Mouse (Mus musculus) CD4-positive helper T cell, adult 2 months (primary cell): ENCODE results near the gene Dnlz.
"Not testable (repeated sequence)": the region's sequence is repeated elsewhere in the genome, so short reads cannot be mapped to it uniquely, and the experiment has no call there.

Experiments used
- DNase-seq: peaks from one replicate; pipeline ENCODE4 v3.0.0-alpha.2; 2012; ENCODE audit warnings: low read depth, missing footprints, low spot score

Dnlz gene

DNA sequence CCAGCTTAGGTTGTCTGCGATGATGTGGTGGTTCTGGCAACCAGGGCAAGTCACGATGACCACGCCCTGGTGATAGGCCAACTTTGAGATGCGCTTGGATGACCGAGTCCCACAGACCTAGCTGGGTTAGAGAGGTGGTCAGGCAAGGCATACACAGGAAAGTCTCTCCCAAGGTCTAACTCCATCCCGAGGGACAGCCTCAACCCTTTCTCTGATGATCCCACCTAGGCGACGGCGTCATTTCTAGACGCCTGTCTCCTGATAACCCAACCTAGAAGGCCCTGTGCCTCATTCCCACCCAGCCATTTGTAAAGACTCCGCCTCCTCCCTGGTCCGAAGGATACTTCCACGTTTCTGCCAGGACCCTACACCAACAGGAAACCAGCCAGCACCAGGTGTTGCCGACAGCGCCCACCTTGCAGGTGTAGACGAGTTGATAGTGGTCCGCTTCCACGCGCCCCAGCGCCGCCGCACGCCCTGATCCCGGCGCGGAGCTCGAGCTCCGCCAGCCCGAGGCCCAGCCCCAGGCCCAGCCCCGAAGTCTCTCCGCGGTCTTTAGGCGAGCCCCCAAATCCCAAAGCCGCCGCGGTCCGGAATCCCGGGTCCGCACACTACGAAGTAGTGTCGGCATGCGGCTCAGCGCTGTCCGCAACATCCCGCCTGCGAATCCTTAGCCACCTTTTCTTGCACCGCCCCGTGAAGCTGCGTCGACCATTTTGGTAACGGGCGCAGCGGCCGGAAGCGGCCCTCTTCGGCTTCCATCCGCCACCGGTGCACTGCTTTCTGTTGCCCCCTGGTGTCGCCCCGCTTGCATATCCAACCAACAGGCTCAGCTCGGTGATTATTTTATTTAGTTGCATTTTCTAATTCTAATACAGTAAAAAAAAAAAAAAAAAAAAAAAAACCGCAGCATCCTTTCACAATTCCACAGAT, at the start of gene Dnlz:
Dnlz (minus strand) TSS at position 753 of the 933 bp plus-strand sequence.
- DNase-seq = peak; percentile 95

DNA sequence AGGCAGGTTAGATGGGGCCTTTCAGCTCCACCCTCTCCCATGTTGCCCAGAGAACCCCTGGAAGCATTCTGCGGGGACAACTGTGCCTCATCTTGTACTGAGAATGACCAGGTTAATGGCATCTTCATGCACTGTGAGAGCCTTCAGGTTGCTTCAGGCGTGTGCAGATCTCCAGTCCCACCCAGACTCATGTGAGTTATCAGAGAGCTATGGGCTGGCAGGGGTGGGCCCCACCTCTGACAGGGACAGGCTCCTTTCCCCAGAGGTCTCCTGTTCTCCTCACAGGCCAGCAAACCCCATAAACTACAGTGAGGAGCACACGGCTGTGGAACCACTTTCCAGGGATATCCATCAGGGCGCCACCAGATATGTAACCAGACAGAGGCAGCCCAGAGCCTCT, 49.1 kb upstream of the Dnlz start:
- no peak for DNase-seq

DNA sequence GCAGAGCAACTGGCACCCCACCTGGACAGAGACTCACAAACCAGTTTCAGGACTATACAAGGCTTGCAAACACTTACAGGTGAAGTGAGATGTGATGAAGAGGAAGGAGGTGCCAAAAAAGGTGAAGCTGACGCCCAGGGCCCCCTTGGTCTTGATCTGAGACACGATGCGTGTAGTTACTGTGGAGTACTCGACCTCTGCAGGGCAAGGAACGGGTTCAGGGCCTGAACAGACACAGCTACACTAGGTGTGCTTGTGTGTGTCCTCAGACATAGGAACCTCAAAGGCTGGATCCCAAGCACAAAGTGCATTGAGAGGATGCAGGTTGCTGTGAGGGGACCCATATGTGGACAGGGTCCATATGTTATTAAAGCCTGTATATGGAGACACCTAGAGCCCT, 48.4 kb upstream of the Dnlz start:
- no peak for DNase-seq

DNA sequence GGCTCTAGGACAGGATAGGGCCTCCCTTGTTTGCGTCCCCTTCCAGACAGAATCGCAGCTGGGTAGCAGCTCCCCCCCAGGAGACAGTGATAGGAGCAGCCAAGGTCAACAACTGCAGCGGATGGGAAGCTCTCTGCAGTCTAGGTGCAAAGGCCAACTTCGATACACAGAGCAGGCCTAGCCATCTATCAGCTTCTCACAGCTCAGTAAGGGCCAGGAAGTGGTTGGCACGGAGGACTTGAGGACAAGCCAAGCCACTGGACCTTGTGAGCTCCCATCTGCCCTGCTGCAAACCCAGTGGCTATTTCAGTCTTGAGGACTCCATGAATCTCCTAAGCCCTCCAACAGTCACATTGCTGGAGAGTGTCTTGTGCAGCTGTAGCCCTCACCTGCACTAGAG, 47.7 kb upstream of the Dnlz start:
- DNase-seq = no peak

DNA sequence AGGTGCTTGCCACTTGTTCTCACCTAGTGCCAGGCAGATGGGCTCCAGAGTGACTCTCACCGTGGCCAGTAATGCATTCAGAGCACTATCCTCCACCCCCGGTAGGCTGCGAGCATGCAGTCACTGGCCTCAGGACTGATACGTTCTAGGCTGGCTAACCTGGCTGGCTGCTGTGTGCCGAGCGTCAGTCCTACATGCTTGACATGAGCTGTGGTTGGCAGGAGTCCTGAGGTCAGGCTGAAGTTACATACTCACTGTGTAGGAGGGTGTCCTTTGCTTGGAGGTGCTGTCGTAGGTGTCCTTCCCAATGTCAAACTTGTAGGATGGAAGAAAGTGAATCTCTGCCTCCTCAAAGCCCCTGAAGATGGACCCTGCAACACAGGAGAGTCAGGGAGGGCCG, 47.1 kb upstream of the Dnlz start:
- DNase-seq = no peak

DNA sequence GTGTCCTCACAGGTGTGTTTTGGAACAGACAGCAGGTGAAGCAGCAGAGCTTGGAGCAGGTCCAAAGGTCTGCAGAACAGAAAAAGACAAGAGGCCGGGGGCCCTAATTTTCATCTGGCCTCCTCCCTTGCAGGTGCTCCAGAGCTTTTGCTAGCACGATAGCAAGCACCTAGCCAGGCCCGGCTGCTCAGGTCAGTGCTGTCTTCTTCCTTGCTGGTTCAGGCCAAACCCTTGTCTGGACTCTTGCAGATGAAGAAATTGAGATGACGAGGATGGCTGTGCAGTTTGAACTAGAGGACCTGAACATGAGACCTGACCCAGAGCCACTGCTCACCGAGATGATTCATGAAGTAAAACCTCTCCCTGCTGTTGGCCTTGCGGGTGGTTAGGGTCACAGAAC, 39.7 kb upstream of the Dnlz start:
- DNase-seq = no peak

DNA sequence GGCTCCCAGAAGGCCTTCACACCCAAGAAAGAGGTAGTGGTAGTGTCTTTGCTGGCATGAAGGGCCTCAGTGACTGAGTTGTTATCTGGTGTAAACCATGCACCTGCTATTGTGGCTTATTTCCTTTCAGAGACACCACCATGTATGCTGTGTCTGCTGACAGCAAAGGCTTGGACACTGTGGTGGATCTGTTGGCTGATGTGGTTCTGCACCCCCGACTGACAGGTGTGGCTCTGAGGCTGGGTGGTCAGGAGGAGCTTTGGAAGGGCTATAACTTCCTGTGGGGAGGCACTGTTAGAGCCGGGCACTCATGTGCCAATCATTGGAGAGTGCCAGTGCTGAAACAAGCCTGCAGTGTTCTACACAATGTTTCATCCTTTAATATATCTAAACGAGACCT, 39.0 kb upstream of the Dnlz start:
- no peak for DNase-seq

DNA sequence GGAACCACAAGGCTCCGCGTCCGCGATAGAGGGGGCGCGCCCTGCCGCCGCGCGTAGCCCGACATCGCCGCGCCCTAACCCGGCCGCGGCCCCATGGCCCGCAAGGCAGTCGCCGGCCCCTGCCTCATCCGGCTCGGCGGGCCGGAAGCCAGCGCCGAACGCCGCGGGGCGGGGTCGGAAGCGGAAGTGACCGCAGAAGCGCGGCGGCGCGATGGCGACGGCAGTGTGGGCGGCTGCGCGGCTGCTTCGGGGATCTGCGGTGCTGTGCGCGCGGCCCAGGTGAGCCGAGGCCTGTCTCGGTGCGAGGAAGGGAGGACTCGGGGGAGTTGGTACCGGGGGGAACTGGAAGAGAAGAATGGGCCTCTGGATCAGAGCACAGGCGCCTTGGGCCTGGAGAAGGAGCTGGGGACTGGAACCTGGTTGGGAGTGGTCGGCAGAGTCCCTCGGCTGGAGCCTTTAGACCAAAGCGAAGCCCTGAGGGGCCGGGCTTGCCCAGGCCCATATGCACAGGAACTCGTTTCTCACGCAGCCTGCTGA, 37.3 kb upstream of the Dnlz start, which contains the start of the genes Entr1 and Pmpca:
Entr1 (minus strand) TSS at position 163 of the 537 bp plus-strand sequence.
Pmpca (plus strand) TSS at position 186 of the 537 bp plus-strand sequence.
- peak; percentile 93 for DNase-seq

DNA sequence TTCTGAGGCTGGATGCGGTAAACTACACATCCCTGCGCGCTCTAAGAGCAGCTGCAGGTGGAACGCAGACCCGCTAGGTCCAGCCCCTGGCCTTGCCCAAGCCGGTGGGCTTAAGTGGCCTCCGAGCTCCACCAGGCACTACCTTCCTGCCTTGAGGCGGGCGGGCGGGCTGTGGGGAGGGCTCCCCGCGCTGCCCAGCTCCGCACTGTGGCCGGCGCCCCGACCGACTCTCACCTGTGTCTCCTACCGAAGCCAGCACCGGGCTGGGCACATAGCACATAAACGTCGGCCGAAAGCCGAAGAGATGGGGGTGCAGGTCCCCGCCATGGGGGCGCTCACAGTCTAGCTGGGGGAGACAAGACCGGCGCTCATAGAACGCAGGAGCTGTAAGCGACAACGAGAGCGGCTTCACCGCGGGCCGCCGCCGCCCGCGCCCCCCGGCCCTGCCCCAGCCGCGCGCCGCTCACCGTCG, 36.8 kb upstream of the Dnlz start:
- no peak for DNase-seq

DNA sequence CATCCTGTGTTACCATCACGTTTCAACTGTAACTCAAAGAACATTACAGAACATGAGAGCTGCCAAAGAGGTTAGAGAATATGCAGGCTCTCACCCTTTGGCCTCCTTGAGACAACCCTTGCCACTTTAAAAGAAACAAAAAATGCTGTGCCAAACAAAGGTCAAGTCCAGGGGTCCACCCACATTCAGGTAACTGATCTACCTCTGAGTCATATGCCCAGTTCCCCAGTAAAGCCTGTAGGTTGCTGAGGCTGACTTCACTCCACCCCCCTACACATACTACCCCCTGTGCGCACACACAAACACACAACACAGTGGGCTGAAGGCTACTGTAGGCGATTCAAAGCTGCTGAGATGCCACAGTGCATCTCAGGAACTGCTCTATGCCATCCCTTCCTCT, 35.8 kb upstream of the Dnlz start:
- DNase-seq = no peak

DNA sequence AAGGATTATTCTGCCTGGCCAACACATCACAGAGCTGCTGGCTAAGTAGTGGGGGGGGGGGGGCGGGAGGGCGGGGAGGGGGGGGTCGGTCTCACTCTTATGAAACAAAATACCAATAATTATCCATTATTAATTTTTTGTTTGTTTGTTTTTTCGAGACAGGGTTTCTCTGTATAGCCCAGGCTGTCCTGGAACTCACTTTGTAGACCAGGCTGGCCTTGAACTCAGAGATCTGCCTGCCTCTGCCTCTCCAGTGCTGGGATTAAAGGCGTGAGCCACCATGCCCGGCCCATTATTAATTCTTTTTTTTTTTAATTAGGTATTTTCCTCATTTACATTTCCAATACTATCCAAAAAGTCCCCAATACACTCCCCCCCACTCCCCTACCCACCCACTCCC, 29.0 kb upstream of the Dnlz start:
- not testable (repeated sequence) for DNase-seq

DNA sequence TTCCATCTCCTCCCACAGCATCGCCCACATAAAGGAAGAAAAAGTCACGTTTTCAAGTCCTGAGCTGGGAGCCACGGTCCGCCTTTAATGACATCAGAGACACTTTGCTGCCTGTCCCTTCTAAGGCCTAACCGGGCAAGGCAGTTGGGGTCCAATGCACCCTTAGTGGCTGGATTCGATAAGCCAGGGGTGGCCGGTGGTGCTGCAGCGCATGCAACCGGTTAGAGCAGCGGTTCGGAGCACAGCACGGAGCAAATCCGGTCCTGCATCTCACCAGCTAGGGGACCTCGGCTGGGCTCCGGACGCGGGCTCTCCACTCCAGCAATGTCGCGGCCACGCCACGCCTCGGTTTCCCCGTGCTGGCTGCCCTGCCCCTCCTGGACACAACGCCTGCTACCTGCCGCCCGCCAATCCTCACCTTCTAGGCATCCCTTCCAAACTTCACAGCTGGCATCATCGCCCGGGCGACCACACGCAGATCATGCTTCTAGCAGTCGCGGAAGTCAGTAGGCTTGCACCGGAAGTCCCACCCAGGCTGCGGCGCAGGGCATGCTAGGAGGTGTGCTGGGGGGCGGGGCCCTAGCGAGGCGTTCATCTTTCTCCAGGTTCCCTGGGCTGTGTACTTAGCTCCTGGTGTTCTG, 28.3 kb upstream of the Dnlz start, which contains the start of gene Snapc4:
Snapc4 (minus strand) TSS at position 523 of the 641 bp plus-strand sequence.
- peak; percentile 89 for DNase-seq

DNA sequence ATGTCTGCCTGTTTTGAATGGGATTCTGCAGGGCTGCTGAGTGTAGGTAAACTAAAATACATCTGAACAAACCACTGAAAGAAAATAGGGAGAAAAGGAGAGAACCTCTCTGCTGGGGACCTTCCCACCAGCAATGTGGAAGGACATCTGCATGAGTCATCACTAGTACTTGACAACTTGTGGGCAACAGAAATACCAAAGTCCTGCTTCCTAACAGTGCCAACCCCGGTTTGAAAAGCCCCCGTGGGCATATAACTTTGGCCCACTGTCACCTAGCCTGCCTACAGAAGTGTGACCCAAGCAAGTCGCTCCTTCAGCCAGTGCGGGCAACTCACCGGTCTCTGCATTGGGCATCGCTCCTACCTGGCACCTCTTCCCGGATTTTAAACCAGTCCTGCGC, 20.5 kb upstream of the Dnlz start:
- DNase-seq = no peak

DNA sequence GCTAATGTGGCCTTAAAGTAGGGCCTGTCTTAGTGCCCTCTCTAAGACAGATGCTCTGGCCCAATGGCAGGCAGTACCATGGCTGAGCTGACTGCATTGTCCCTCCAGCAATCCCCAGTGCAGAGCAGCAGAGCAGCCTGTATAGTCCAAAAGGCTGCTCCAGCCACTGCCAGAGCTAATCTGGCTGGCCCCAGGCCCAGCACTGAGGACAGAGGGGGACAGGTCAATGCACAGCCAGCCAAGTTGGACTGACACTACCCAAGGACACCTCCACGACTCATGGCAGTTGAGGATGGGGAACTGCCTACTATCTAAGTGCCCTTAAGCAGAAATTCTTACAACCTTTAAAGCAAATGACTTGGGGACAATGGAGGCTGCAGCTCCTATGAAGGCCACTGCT, 16.7 kb upstream of the Dnlz start:
- DNase-seq = no peak

DNA sequence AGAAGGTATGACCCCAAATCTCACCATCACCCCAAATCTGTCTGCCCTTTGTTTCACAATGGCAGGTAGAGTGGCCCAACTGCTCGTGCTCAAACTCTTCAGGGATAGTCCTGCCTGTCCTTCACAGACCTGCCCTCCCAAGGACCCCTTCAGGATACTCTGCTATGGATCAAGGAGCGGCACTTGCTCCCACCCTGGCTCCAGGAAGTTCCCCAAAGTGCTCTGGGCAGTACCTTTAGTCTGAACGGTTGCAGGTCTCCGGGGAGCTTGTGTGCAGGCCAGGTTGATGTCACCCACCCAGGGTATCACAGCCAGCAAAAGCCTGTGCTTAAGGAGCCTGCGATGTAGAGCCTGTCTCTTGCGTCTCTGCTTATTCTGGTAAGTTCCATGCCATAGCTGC, 16.0 kb upstream of the Dnlz start:
- DNase-seq = no peak

DNA sequence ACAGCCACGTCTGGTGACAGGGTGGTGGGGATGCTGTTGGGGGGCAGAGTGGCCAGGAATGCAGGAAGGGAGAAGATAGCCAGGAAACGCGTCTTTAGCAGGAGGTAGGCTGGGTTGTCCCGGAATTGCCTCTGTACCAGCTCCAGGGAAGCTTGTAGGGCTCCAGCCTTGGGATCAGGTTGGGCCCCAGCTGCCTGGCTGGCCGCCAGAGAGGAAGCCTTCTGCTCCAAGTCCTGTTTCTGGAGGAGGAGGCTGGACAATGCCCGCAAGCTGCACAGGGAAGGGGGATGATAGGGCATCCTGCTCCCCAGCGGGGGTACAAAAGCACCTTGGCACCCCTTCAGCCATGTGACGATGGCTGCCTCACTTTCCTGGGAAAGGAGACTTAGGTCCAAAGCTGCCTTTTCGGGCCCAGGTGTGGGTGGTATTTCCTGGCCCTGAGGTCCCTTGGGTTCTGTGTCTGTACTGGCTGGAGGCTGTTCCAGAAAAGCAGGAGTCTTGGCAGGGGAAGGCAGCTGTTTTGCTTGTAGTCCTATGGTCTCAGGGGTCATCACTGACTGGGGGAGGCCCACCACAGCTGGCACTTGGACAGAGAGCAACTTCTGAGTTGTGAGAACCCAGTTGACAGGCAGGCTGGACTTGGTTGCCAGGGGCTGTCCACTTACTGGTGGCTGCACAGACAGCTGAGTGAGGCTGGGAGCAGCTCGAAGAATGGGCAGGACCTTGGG, 13.0 kb upstream of the Dnlz start:
- DNase-seq = no peak

DNA sequence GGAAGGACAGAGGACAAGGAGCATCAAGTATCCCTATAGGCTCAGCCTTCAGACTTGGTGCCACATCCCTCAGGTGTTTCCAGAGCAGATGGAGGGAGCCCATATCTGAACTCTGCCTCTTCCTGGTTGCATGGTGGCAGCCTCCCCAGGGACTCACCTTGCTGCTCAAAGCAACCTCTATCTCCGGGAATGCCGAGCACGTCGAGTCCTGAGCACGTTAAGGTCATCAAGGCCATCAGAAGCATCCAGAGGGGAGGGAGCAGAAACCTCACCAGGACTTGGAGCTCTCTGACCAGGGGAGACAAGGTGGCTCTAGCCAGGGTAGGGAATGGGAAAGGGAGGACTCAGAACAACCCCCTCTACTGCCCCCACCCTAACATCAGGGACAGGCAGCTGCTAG, 11.6 kb upstream of the Dnlz start:
- DNase-seq = no peak

DNA sequence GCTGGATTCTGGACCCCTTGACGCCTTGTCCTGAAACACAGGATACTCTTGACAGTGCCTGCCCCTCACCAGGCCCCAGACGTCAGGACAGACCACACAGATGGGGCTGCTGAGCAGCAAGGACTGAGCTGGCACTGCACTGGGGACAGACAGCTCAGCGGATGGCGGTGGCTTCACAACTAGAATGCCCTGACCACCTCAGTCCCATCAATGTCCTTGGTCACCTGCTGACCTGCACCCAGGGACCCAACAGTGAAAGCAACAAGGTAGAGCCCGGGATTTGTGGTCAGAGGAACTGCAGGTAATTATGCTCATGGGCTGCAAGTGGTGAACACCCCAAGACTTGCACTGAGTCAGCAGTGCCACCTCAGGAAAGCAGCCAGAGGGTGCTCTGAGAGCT, 11.1 kb upstream of the Dnlz start:
- no peak for DNase-seq

DNA sequence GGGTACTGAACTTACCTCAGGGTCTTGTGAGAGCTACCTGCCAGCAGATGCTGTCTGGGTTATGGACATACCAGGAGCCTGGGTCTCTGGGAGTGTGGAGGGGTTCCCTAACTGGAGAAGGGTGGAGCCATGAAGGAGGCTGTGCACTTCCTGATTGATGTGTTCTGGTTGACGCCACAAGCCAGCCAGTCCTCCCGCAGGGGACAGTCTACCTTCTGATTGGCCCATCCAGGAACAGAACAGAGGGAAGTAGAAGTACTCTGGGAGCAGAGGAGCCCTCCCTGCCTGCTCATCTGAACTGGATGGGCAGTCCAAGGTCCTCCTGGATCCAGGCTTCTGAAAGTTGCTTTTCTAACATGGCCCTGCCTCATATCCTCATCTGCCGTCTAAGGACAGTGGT, 8.9 kb upstream of the Dnlz start, which contains the start of gene Card9:
Card9 (minus strand) TSS at position 147 of the 400 bp plus-strand sequence.
- no peak for DNase-seq

DNA sequence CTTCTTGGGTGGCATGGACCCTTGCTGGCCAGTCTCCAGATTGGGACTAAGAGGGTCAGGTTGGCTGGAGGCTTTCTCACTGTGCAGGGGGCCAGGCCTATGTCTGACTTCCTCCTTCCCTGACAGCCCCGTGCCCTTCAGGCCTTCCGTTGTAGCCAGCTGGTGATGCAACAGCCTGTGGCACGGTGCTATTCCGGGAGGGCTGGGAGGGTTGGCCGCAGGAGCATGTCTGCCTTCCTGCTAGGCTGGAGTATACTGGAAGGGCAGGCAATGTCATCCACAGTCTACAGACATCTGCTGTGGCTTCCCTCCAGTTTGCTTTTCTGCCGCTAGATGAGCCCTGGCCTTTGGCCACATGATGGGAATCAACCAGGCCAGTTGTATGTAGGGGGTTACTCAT, 8.1 kb upstream of the Dnlz start:
- DNase-seq = no peak

DNA sequence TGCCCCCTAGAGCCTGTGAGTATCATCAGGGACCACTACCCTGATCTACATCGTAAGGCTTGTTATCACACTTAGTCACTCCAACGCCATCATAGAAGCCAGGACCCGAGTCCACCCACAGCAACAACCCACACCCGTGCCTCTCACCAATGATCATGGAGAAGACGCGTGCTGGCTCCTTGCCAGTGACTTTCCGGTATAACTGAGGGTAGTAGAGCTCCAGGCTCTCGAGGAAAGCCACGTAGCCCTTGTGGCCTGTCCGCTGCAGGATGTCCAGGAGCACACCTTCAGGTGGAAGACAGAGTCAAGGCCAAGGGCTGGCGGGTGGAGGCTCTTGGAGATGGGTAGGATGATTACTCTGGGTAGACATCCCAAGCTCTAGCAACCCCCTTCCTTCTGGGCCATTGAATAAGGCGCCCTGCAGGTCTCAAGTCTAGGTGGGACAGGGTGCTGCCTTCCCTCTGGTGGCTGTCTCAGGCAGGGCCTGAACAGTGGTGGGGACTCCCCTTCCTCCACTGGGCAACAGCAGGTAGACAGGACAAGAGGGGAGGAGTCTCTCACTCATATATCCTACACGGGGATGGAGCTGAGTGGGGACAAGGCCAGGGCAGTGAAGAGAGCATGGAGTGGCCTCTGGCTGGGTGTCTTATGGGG, 6.9 kb upstream of the Dnlz start:
- no peak for DNase-seq
